Mouse (Mus musculus) spleen, adult 2 months (tissue): Measurements from ENCODE around the gene Smad9.

Experiments
- CTCF ChIP-seq: fragments of 200-500 bp; IDR thresholded peaks from 2 replicates; pipeline ENCODE4 v1.5.1; 2011; ENCODE audit warnings: mild to moderate bottlenecking, inconsistent platforms; ENCODE audit not compliant: insufficient read depth, insufficient read length, insufficient replicate concordance; ENCODE audit errors: extremely low read depth
- POLR2A ChIP-seq: fragments of 200-500 bp; IDR thresholded peaks from 2 replicates; pipeline ENCODE4 v1.6.1; 2011; ENCODE audit warnings: low read depth, low read length, inconsistent platforms

DNA sequence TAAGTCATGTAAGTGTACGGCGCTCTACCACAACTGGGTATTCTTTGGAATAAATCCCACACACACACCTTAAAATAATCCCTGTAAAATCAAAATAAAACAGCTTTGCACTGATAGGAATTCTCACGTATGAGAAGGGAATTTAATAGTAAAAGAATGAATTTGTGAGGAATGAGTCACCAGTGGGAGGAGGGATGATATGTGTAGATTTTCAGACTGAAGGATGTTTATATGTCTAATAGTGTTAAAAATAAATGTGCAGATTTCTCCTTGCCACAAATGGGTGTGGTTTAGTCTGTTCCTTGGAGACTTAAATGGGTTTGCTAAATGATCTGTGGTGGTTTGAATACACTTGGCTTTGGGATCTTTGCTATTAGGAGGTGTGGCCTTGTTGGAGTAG is 77.1 kb downstream of the Smad9 start:
- TF ChIP-seq CTCF (no peak), POLR2A (no peak)
